In the genomic region with DNA sequence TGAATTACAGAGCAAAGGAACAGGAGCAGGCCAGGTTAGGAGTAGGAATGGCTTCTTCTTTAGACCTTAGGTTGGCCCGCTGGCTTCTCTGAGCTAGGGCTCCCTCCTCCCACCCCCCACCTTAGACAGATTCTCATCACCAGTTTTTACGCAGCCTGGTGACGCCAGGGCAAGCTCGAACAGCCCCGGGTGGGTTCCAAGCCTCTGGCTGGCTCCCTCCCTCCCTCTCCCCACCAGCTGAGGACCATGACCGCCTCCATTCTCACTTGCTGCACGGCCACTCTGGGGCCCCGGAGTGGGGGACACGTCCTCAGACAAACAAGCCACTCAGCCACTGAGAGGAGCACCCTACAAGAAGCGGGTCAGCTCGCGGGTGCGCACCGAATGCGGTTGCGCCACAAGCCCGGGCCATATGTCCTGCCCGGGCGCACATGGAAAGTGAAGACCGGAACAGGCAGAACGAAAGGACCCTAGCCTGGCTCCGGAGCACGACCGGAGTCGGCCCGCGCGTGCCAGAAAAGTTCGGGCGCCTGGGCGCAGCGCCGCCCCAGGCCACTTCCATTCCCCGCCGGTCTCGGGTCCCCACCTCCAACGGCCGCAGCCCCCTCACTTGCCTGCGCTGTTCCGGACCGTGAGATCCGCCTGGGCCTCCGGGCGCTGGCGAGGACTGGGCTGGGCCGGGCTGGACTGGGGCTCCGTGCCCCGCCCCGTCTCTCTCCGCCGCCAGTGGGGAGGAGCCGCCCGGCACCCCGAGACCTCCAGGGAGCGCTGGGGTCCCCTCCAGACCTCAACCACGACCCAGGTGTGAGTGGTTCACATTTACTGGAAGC, we compare ENCODE assay signal across 8 mouse cellular contexts. TPM values are rescaled to one million over a fixed set of nuclear protein-coding genes. Genes with fewer than 3 reads are reported as not detected.
DNase-seq lines count a peak whose midpoint lies in the region; ATAC-seq lines count a peak whose summit lies in the region.

No protein-coding gene starts in this region.

- no peaks in the 10 kb centered on the region for H3K27me3 ChIP-seq in intestine, embryonic 14.5 days (replicated peaks; ENCODE audit: control insufficient read depth, insufficient read depth, low read length)
- no peaks in the 10 kb centered on the region for H3K27me3 ChIP-seq in limb, embryonic 15.5 days
- H3K27me3 ChIP-seq in midbrain, embryonic 14.5 days (ENCODE audit: control insufficient read depth, insufficient read depth, low read length): peaks cover 15% of the 10 kb centered on the region

- intact Hi-C loops in left cerebral cortex, postnatal 25 days (cut with DNase I): no loop called here

- WGBS in intestine, embryonic 14.5 days: under 1% methylated on average over 52 of the region's 56 CpGs
- under 1% methylated on average over 52 of the region's 56 CpGs for WGBS in limb, embryonic 15.5 days
- WGBS in midbrain, embryonic 14.5 days: under 1% methylated on average over 56 of the region's 56 CpGs

- peak overlapping the region; percentile 87 for H3K27ac ChIP-seq in intestine, embryonic 14.5 days (ENCODE audit: low read depth)
- peak overlapping the region; percentile 94 for H3K27ac ChIP-seq in limb, embryonic 15.5 days
- no peak overlapping the region for H3K27ac ChIP-seq in midbrain, embryonic 14.5 days (replicated peaks; ENCODE audit: low read depth, low read length)

- H3K4me2 ChIP-seq in intestine, embryonic 14.5 days (ENCODE audit: low read length): peak overlapping the region; percentile 66
- H3K4me2 ChIP-seq in limb, embryonic 15.5 days: peak overlapping the region; percentile 67
- H3K4me2 ChIP-seq in midbrain, embryonic 14.5 days (ENCODE audit: low read length): peak overlapping the region; percentile 66

- peak; percentile 47 to 50 for DNase-seq in left cerebral cortex, postnatal 25 days (ENCODE audit: low spot score in 2 of 2)
- no peak for DNase-seq in left cerebral cortex, adult 8-10 months (ENCODE audit: low spot score in 2 of 2)
- DNase-seq in embryo, embryonic 10 days (ENCODE audit: low spot score): peak; percentile 64
- DNase-seq in gastrocnemius, postnatal 4 days (ENCODE audit: low spot score in 2 of 2): peak; percentile 73 to 84
- peak; percentile 91 for DNase-seq in intestine, embryonic 14.5 days (ENCODE audit: low spot score)
- peak; percentile 42 for DNase-seq in midbrain, embryonic 14.5 days
- peak; percentile 25 to 47 for DNase-seq in spleen, postnatal 14 days (ENCODE audit: low spot score in 2 of 2)

- ATAC-seq in intestine, embryonic 14.5 days (replicated peaks; ENCODE audit: low FRiP score, low TSS enrichment, low read depth): peak; percentile 77
- ATAC-seq in limb, embryonic 15.5 days (ENCODE audit: insufficient number of reproducible peaks, low FRiP score, low TSS enrichment, low read depth): peak; percentile 79
- peak; percentile 55 for ATAC-seq in midbrain, embryonic 14.5 days (ENCODE audit: low FRiP score, low TSS enrichment)

- peak overlapping the region; percentile 79 for H3K4me3 ChIP-seq in intestine, embryonic 14.5 days (ENCODE audit: low read depth, low read length)
- peak overlapping the region; percentile 76 for H3K4me3 ChIP-seq in limb, embryonic 15.5 days
- peak overlapping the region; percentile 37 for H3K4me3 ChIP-seq in midbrain, embryonic 14.5 days (replicated peaks; ENCODE audit: low read depth, low read length)

- peak overlapping the region; percentile 62 for H3K9ac ChIP-seq in intestine, embryonic 14.5 days (ENCODE audit: low read length)
- peak overlapping the region; percentile 83 for H3K9ac ChIP-seq in limb, embryonic 15.5 days
- 0 out of 2 replicates have a peak overlapping the region, but pooled peaks have one; percentile 23 for H3K9ac ChIP-seq in midbrain, embryonic 14.5 days (replicated peaks; ENCODE audit: low read length)

- peaks cover 21% of the 10 kb centered on the region for H3K4me1 ChIP-seq in intestine, embryonic 14.5 days (replicated peaks; ENCODE audit: control insufficient read depth, insufficient read depth, low read length)
- peaks cover 41% of the 10 kb centered on the region for H3K4me1 ChIP-seq in limb, embryonic 15.5 days
- H3K4me1 ChIP-seq in midbrain, embryonic 14.5 days (ENCODE audit: control insufficient read depth, insufficient read depth, low read length): peaks cover 6% of the 10 kb centered on the region; the same call in 1 of the 2 replicates

- H3K36me3 ChIP-seq in intestine, embryonic 14.5 days (ENCODE audit: control insufficient read depth, insufficient read depth, low read length): no peaks in the 10 kb centered on the region
- no peaks in the 10 kb centered on the region for H3K36me3 ChIP-seq in limb, embryonic 15.5 days
- H3K36me3 ChIP-seq in midbrain, embryonic 14.5 days (ENCODE audit: control insufficient read depth, insufficient read depth, low read length): no peaks in the 10 kb centered on the region

- no peaks in the 10 kb centered on the region for H3K9me3 ChIP-seq in intestine, embryonic 14.5 days (ENCODE audit: control insufficient read depth, low read length)
- no peaks in the 10 kb centered on the region for H3K9me3 ChIP-seq in limb, embryonic 15.5 days
- H3K9me3 ChIP-seq in midbrain, embryonic 14.5 days (ENCODE audit: control insufficient read depth, low read length): no peaks in the 10 kb centered on the region

RNA-seq across cellular contexts. Expression of a gene that starts 1.7 kb away (rescaled TPM):
- 10 to 100 TPM; 21.8 to 22.9 TPM for total RNA-seq in left cerebral cortex, postnatal 25 days (2021)
- 10 to 100 TPM; 28.2 to 32.3 (median 31.4) TPM for total RNA-seq in left cerebral cortex, adult 8-10 months (2022)
- total RNA-seq in gastrocnemius, postnatal 4 days (2021): 10 to 100 TPM; 63.2 to 68.6 TPM
- 36.4 and 42.6 TPM in 2 replicates for polyA plus RNA-seq in intestine, embryonic 14.5 days (2014; fragmentation: Nextera tagmentation; extraction: Ambion mirVana)
- polyA plus RNA-seq in limb, embryonic 15.5 days (2015; fragmentation: Nextera tagmentation; extraction: Ambion mirVana): 58.8 and 69.6 TPM in 2 replicates
- 3.8 and 5.6 TPM in 2 replicates for polyA plus RNA-seq in midbrain, embryonic 14.5 days (2014; fragmentation: Nextera tagmentation; extraction: Ambion mirVana)

RNA-seq across cellular contexts. Expression of a gene that starts 19.0 kb away (rescaled TPM):
- 100 to 1,000 TPM; 151 to 152 TPM for total RNA-seq in left cerebral cortex, postnatal 25 days (2021)
- 100 to 1,000 TPM; 162 to 185 (median 173) TPM for total RNA-seq in left cerebral cortex, adult 8-10 months (2022)
- total RNA-seq in gastrocnemius, postnatal 4 days (2021): 10 to 100 TPM; 83.8 to 91.1 TPM
- polyA plus RNA-seq in intestine, embryonic 14.5 days (2014; fragmentation: Nextera tagmentation; extraction: Ambion mirVana): 139 and 142 TPM in 2 replicates
- 104 and 114 TPM in 2 replicates for polyA plus RNA-seq in limb, embryonic 15.5 days (2015; fragmentation: Nextera tagmentation; extraction: Ambion mirVana)
- 99.0 and 107 TPM in 2 replicates for polyA plus RNA-seq in midbrain, embryonic 14.5 days (2014; fragmentation: Nextera tagmentation; extraction: Ambion mirVana)

RNA-seq across cellular contexts. Expression of a gene that starts 19.2 kb away (rescaled TPM):
- total RNA-seq in left cerebral cortex, postnatal 25 days (2021): 100 to 1,000 TPM; 137 to 139 TPM
- total RNA-seq in left cerebral cortex, adult 8-10 months (2022): 100 to 1,000 TPM; 138 to 159 (median 148) TPM
- total RNA-seq in gastrocnemius, postnatal 4 days (2021): 100 to 1,000 TPM; 113 to 117 TPM
- polyA plus RNA-seq in intestine, embryonic 14.5 days (2014; fragmentation: Nextera tagmentation; extraction: Ambion mirVana): 252 and 269 TPM in 2 replicates
- 232 and 249 TPM in 2 replicates for polyA plus RNA-seq in limb, embryonic 15.5 days (2015; fragmentation: Nextera tagmentation; extraction: Ambion mirVana)
- 184 and 205 TPM in 2 replicates for polyA plus RNA-seq in midbrain, embryonic 14.5 days (2014; fragmentation: Nextera tagmentation; extraction: Ambion mirVana)

RNA-seq across cellular contexts. Expression of a gene that starts 25.4 kb away (rescaled TPM):
- total RNA-seq in left cerebral cortex, postnatal 25 days (2021): not detected
- not detected for total RNA-seq in left cerebral cortex, adult 8-10 months (2022)
- not detected for total RNA-seq in gastrocnemius, postnatal 4 days (2021)
- 9.1 and 10.7 TPM in 2 replicates for polyA plus RNA-seq in intestine, embryonic 14.5 days (2014; fragmentation: Nextera tagmentation; extraction: Ambion mirVana)
- 0.18 TPM in 1 of 2 replicates, not detected in the other for polyA plus RNA-seq in limb, embryonic 15.5 days (2015; fragmentation: Nextera tagmentation; extraction: Ambion mirVana)
- polyA plus RNA-seq in midbrain, embryonic 14.5 days (2014; fragmentation: Nextera tagmentation; extraction: Ambion mirVana): 0.27 and 0.39 TPM in 2 replicates

RNA-seq across cellular contexts. Expression of a gene that starts 58.2 kb away (rescaled TPM):
- under 1 TPM; 0.55 to 0.80 TPM for total RNA-seq in left cerebral cortex, postnatal 25 days (2021)
- 1 to 10 TPM; 1.4 to 2.5 (median 1.8) TPM for total RNA-seq in left cerebral cortex, adult 8-10 months (2022)
- total RNA-seq in gastrocnemius, postnatal 4 days (2021): under 1 TPM; 0.23 to 0.25 TPM
- polyA plus RNA-seq in intestine, embryonic 14.5 days (2014; fragmentation: Nextera tagmentation; extraction: Ambion mirVana): 0.60 and 0.82 TPM in 2 replicates
- polyA plus RNA-seq in limb, embryonic 15.5 days (2015; fragmentation: Nextera tagmentation; extraction: Ambion mirVana): 1.6 and 2.0 TPM in 2 replicates
- polyA plus RNA-seq in midbrain, embryonic 14.5 days (2014; fragmentation: Nextera tagmentation; extraction: Ambion mirVana): 0.30 and 0.57 TPM in 2 replicates

Comparison
In these comparisons a context has a peak if more than half of its experiments do, and no peak if none do; other contexts are left out.
1. DNase-seq: peak in left cerebral cortex, postnatal 25 days (2 of 2), embryo, embryonic 10 days (single experiment), gastrocnemius, postnatal 4 days (2 of 2), intestine, embryonic 14.5 days (single experiment), midbrain, embryonic 14.5 days (single experiment) and spleen, postnatal 14 days (2 of 2); none in left cerebral cortex, adult 8-10 months (0 of 2).
2. H3K9ac ChIP-seq: peak in every context shown above with its lines; median percentile 83 in limb, embryonic 15.5 days; 62 in intestine, embryonic 14.5 days; 23 in midbrain, embryonic 14.5 days.
3. Peak in every context shown above with its lines, with median percentiles within 50 percentile points of each other: ATAC-seq, H3K4me2 ChIP-seq and H3K4me3 ChIP-seq.